8 mouse cellular contexts compared by ENCODE assay signal in genomic region chr15:99056332-99056731, GRCm38 (mm10). TPM values are rescaled to one million over a fixed set of nuclear protein-coding genes. Genes with fewer than 3 reads are reported as not detected.
DNase-seq lines count a peak whose midpoint lies in the region; ATAC-seq and TF ChIP-seq lines count a peak whose summit lies in the region.

No protein-coding gene starts in this region.

- H3K4me3 ChIP-seq in embryonic facial prominence, embryonic 14.5 days (ENCODE audit: low read depth, low read length), result peak overlapping the region; percentile 32
- peak overlapping the region; percentile 37 for H3K4me3 ChIP-seq in intestine, postnatal 0 days (ENCODE audit: low read depth, low read length)
- no peak overlapping the region for H3K4me3 ChIP-seq in midbrain, embryonic 15.5 days

- DNase-seq in cerebellum, adult 18-20 months, result peak; percentile 31 to 39
- DNase-seq in CD8-positive naive resting alpha-beta T cell, adult 2 months (ENCODE audit: low read depth in 2 of 2, low spot score in 2 of 2), result peak; percentile 31 to 58
- no peak for DNase-seq in embryonic facial prominence, embryonic 14.5 days (ENCODE audit: low spot score)
- peak; percentile 59 for DNase-seq in thymus, postnatal 36 days
- DNase-seq in urinary bladder, adult 2 months (ENCODE audit: low spot score), result no peak

- H3K4me1 ChIP-seq in embryonic facial prominence, embryonic 14.5 days (ENCODE audit: control insufficient read depth, insufficient read depth, low read length), result peaks cover 7% of the 10 kb centered on the region
- H3K4me1 ChIP-seq in intestine, postnatal 0 days (replicated peaks; ENCODE audit: control insufficient read depth, insufficient read depth, low read length), result no peaks in the 10 kb centered on the region; the same call in 1 of the 2 replicates
- peaks cover 29% of the 10 kb centered on the region for H3K4me1 ChIP-seq in midbrain, embryonic 15.5 days

- TF ChIP-seq CTCF in intestine, postnatal 0 days (IDR thresholded peaks at IDR 0.05; ENCODE audit: low read depth), result peak; percentile 77

- H3K9me3 ChIP-seq in embryonic facial prominence, embryonic 14.5 days (ENCODE audit: control insufficient read depth, low read length), result no peaks in the 10 kb centered on the region
- H3K9me3 ChIP-seq in intestine, postnatal 0 days (ENCODE audit: control insufficient read depth), result no peaks in the 10 kb centered on the region
- H3K9me3 ChIP-seq in midbrain, embryonic 15.5 days, result no peaks in the 10 kb centered on the region

- no peak for ATAC-seq in cerebellum, adult (ENCODE audit: insufficient number of reproducible peaks, low FRiP score, low TSS enrichment)
- ATAC-seq in embryonic facial prominence, embryonic 14.5 days (ENCODE audit: low read depth), result no peak
- peak; percentile 16; the same call in 1 of the 2 replicates for ATAC-seq in intestine, postnatal 0 days
- no peak for ATAC-seq in midbrain, embryonic 15.5 days (replicated peaks)

- WGBS in embryonic facial prominence, embryonic 14.5 days, result 5% methylated on average over 14 of the region's 14 CpGs
- 6% methylated on average over 14 of the region's 14 CpGs for WGBS in intestine, postnatal 0 days
- 9% methylated on average over 14 of the region's 14 CpGs for WGBS in midbrain, embryonic 15.5 days

- H3K4me2 ChIP-seq in embryonic facial prominence, embryonic 14.5 days (ENCODE audit: low read depth, low read length), result peak overlapping the region; percentile 72; the same call in 1 of the 2 replicates
- peak overlapping the region; percentile 66; the same call in 1 of the 2 replicates for H3K4me2 ChIP-seq in intestine, postnatal 0 days (replicated peaks; ENCODE audit: low read depth)
- H3K4me2 ChIP-seq in midbrain, embryonic 15.5 days, result peak overlapping the region; percentile 60

- H3K9ac ChIP-seq in embryonic facial prominence, embryonic 14.5 days (ENCODE audit: low read depth, low read length), result no peak overlapping the region
- no peak overlapping the region for H3K9ac ChIP-seq in intestine, postnatal 0 days (ENCODE audit: low read depth, low read length)
- H3K9ac ChIP-seq in midbrain, embryonic 15.5 days, result no peak overlapping the region

- no peaks in the 10 kb centered on the region for H3K36me3 ChIP-seq in embryonic facial prominence, embryonic 14.5 days (ENCODE audit: control insufficient read depth, insufficient read depth, low read length)
- H3K36me3 ChIP-seq in intestine, postnatal 0 days (ENCODE audit: control insufficient read depth, insufficient read depth), result no peaks in the 10 kb centered on the region
- H3K36me3 ChIP-seq in midbrain, embryonic 15.5 days (replicated peaks), result no peaks in the 10 kb centered on the region

- peaks cover 76% of the 10 kb centered on the region for H3K27me3 ChIP-seq in embryonic facial prominence, embryonic 14.5 days (replicated peaks; ENCODE audit: control insufficient read depth, insufficient read depth, low read length)
- H3K27me3 ChIP-seq in intestine, postnatal 0 days (replicated peaks; ENCODE audit: control insufficient read depth, insufficient read depth, low read length), result peaks cover 59% of the 10 kb centered on the region
- peaks cover 73% of the 10 kb centered on the region for H3K27me3 ChIP-seq in midbrain, embryonic 15.5 days (replicated peaks)

- no peak overlapping the region for H3K27ac ChIP-seq in embryonic facial prominence, embryonic 14.5 days (replicated peaks; ENCODE audit: low read depth, low read length)
- no peak overlapping the region for H3K27ac ChIP-seq in intestine, postnatal 0 days (ENCODE audit: low read depth, low read length)
- H3K27ac ChIP-seq in midbrain, embryonic 15.5 days, result no peak overlapping the region

RNA-seq across cellular contexts. Expression of gene Prph, which starts 1.4 kb away (rescaled TPM):
- 66.3 and 71.0 TPM in 2 replicates for polyA plus RNA-seq in embryonic facial prominence, embryonic 14.5 days (2014; fragmentation: Nextera tagmentation; extraction: Ambion mirVana)
- polyA plus RNA-seq in intestine, postnatal 0 days (2015; fragmentation: Nextera tagmentation; extraction: Ambion mirVana), result 29.8 and 32.7 TPM in 2 replicates
- 5.7 and 10.3 TPM in 2 replicates for polyA plus RNA-seq in midbrain, embryonic 15.5 days (2015; fragmentation: Nextera tagmentation; extraction: Ambion mirVana)
- 6.4 and 7.1 TPM in 2 replicates for polyA plus RNA-seq in urinary bladder, adult 2 months (2012; rRNA removed)

RNA-seq across cellular contexts. Expression of gene Troap, which starts 18.0 kb away (rescaled TPM):
- polyA plus RNA-seq in embryonic facial prominence, embryonic 14.5 days (2014; fragmentation: Nextera tagmentation; extraction: Ambion mirVana), result 15.3 and 24.4 TPM in 2 replicates
- 4.8 TPM in 2 replicates for polyA plus RNA-seq in intestine, postnatal 0 days (2015; fragmentation: Nextera tagmentation; extraction: Ambion mirVana)
- 4.9 and 6.6 TPM in 2 replicates for polyA plus RNA-seq in midbrain, embryonic 15.5 days (2015; fragmentation: Nextera tagmentation; extraction: Ambion mirVana)
- polyA plus RNA-seq in urinary bladder, adult 2 months (2012; rRNA removed), result 0.78 and 1.5 TPM in 2 replicates

RNA-seq across cellular contexts. Expression of gene Tuba1c, which starts 26.6 kb away (rescaled TPM):
- 133 and 149 TPM in 2 replicates for polyA plus RNA-seq in embryonic facial prominence, embryonic 14.5 days (2014; fragmentation: Nextera tagmentation; extraction: Ambion mirVana)
- polyA plus RNA-seq in intestine, postnatal 0 days (2015; fragmentation: Nextera tagmentation; extraction: Ambion mirVana), result 271 and 315 TPM in 2 replicates
- polyA plus RNA-seq in midbrain, embryonic 15.5 days (2015; fragmentation: Nextera tagmentation; extraction: Ambion mirVana), result 16.4 and 20.5 TPM in 2 replicates
- polyA plus RNA-seq in urinary bladder, adult 2 months (2012; rRNA removed), result 94.8 and 129 TPM in 2 replicates

RNA-seq across cellular contexts. Expression of gene C1ql4, which starts 31.3 kb away (rescaled TPM):
- polyA plus RNA-seq in embryonic facial prominence, embryonic 14.5 days (2014; fragmentation: Nextera tagmentation; extraction: Ambion mirVana), result 0.11 and 0.13 TPM in 2 replicates
- polyA plus RNA-seq in intestine, postnatal 0 days (2015; fragmentation: Nextera tagmentation; extraction: Ambion mirVana), result 0.10 and 0.17 TPM in 2 replicates
- polyA plus RNA-seq in midbrain, embryonic 15.5 days (2015; fragmentation: Nextera tagmentation; extraction: Ambion mirVana), result 12.4 and 15.3 TPM in 2 replicates
- polyA plus RNA-seq in urinary bladder, adult 2 months (2012; rRNA removed), result not detected in 2 replicates

RNA-seq across cellular contexts. Expression of gene Dnajc22, which starts 36.6 kb away (rescaled TPM):
- 0.38 TPM in 1 of 2 replicates, not detected in the other for polyA plus RNA-seq in embryonic facial prominence, embryonic 14.5 days (2014; fragmentation: Nextera tagmentation; extraction: Ambion mirVana)
- polyA plus RNA-seq in intestine, postnatal 0 days (2015; fragmentation: Nextera tagmentation; extraction: Ambion mirVana), result 52.9 and 55.7 TPM in 2 replicates
- 2.0 and 2.1 TPM in 2 replicates for polyA plus RNA-seq in midbrain, embryonic 15.5 days (2015; fragmentation: Nextera tagmentation; extraction: Ambion mirVana)
- 0.10 TPM in 1 of 2 replicates, not detected in the other for polyA plus RNA-seq in urinary bladder, adult 2 months (2012; rRNA removed)

Comparison
In these comparisons a context has a peak if more than half of its experiments do, and no peak if none do; other contexts are left out.
1. DNase-seq: peak in cerebellum, adult 18-20 months (2 of 2), CD8-positive naive resting alpha-beta T cell, adult 2 months (2 of 2) and thymus, postnatal 36 days (2 of 2); none in embryonic facial prominence, embryonic 14.5 days (single experiment) and urinary bladder, adult 2 months (single experiment).
2. Peak in every context shown above with its lines, with median percentiles within 50 percentile points of each other: H3K4me2 ChIP-seq.